Mouse (Mus musculus) kidney, embryonic 15.5 days (tissue): Measurements from ENCODE around the gene Olfr524. TPM values are rescaled to one million over a fixed set of nuclear protein-coding genes. Genes with fewer than 3 reads are reported as not detected.

Experiments
- ATAC-seq: fragments of 200-750 bp; cut with Nextera tagmentation; replicated peaks from 2 replicates; pipeline ENCODE4 v1.8.0; 2017; ENCODE audit warnings: moderate TSS enrichment; ENCODE audit not compliant: low FRiP score
- H3K27ac ChIP-seq: fragments of 300-500 bp; sonication (generic); 2 replicates; pipeline ENCODE4 v1.5.1; 2015; ENCODE audit warnings: mild to moderate bottlenecking, inconsistent platforms
- H3K27me3 ChIP-seq: fragments of 300-500 bp; sonication (generic); 2 replicates; pipeline ENCODE4 v1.6.1; 2015; ENCODE audit warnings: inconsistent platforms
- H3K36me3 ChIP-seq: fragments of 300-500 bp; sonication (generic); 2 replicates; pipeline ENCODE4 v1.6.1; 2015; ENCODE audit warnings: inconsistent platforms
- H3K4me1 ChIP-seq: fragments of 300-500 bp; sonication (generic); 2 replicates; pipeline ENCODE4 v1.6.1; 2015; ENCODE audit warnings: inconsistent platforms
- H3K4me2 ChIP-seq: fragments of 300-500 bp; sonication (generic); 2 replicates; pipeline ENCODE4 v1.6.1; 2015; ENCODE audit warnings: moderate library complexity, mild to moderate bottlenecking, inconsistent platforms
- H3K4me3 ChIP-seq: fragments of 300-500 bp; sonication (generic); replicated peaks from 2 replicates; pipeline ENCODE4 v1.5.1; 2015; ENCODE audit warnings: mild to moderate bottlenecking, inconsistent platforms
- H3K9ac ChIP-seq: fragments of 300-500 bp; sonication (generic); 2 replicates; pipeline ENCODE4 v1.6.1; 2015; ENCODE audit warnings: mild to moderate bottlenecking, inconsistent platforms
- H3K9me3 ChIP-seq: fragments of 300-500 bp; sonication (generic); replicated peaks from 2 replicates; pipeline ENCODE4 v1.6.1; 2016; ENCODE audit warnings: inconsistent platforms
- WGBS: fragments of 180-500 bp; shearing (Covaris S2); methylation state at CpG from one replicate; pipeline ENCODE4 v1.1.7; 2015; ENCODE audit warnings: mixed read lengths; 5-methylcytosine and 5-hydroxymethylcytosine counted together
- polyA plus RNA-seq: library from polyadenylated mRNA; unstranded; fragments of >200 nt; fragmentation: Nextera tagmentation; extraction: Ambion mirVana; gene quantifications from 2 replicates; pipeline ENCODE4 v1.2.1, GENCODE M21; 2015

The Olfr524 gene
- polyA plus RNA-seq, 1 experiment from 2014 or later, result not detected

GRCm38 (mm10) chr7:140206904-140207303, 1.1 kb upstream of the Olfr524 start:
- WGBS, result 91% methylated on average over 3 of the region's 3 CpGs
- no peak for ATAC-seq

GRCm38 (mm10) chr7:140201090-140201489, 4.7 kb downstream of the Olfr524 start:
- Histone ChIP-seq H3K9me3 (no peaks in the 10 kb centered on the region), H3K36me3 (no peaks in the 10 kb centered on the region), H3K27ac (no peak overlapping the region), H3K4me2 (no peak overlapping the region), H3K27me3 (no peaks in the 10 kb centered on the region), H3K9ac (no peak overlapping the region), H3K4me3 (no peak overlapping the region), H3K4me1 (no peaks in the 10 kb centered on the region)
- WGBS, result 81% methylated on average over 4 of the region's 4 CpGs
- ATAC-seq, result no peak

More at GRCm38 (mm10) chr7:140206904-140207303, 1.1 kb upstream of the Olfr524 start:
- Histone ChIP-seq H3K9ac (no peak overlapping the region), H3K4me2 (no peak overlapping the region), H3K4me3 (no peak overlapping the region), H3K9me3 (no peaks in the 10 kb centered on the region), H3K27ac (no peak overlapping the region), H3K4me1 (no peaks in the 10 kb centered on the region), H3K27me3 (no peaks in the 10 kb centered on the region; the same call in 1 of the 2 replicates), H3K36me3 (no peaks in the 10 kb centered on the region)

GRCm38 (mm10) chr7:140196002-140196401, 9.8 kb downstream of the Olfr524 start:
- Histone ChIP-seq H3K4me1 (no peaks in the 10 kb centered on the region), H3K4me2 (no peak overlapping the region), H3K9me3 (no peaks in the 10 kb centered on the region), H3K36me3 (no peaks in the 10 kb centered on the region), H3K27ac (no peak overlapping the region), H3K27me3 (no peaks in the 10 kb centered on the region), H3K4me3 (no peak overlapping the region), H3K9ac (no peak overlapping the region)
- no peak for ATAC-seq
- WGBS, result 85% methylated on average over 8 of the region's 8 CpGs

DNA sequence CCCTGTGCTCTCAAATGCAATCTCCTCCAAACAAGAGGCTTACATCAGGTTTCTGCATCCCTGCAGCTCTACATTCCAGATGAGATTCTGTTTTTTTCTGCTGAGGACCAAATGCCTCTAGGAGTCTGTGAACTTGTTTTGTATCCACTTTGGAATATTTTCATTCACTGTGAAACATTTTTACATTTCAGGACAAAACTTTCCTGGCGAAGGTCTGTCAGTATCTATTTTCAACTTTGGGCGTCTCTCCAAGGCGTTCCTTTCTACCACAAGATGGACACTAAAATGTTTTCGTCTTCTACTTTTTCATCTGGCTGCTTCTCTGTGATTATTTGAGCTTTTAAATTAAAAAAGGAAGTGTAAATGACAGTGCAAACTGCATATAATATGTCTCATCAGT, 11.7 kb downstream of the Olfr524 start:
- no peaks in the 10 kb centered on the region for H3K4me1 ChIP-seq
- H3K27me3 ChIP-seq, result no peaks in the 10 kb centered on the region
- 87% methylated on average over 4 of the region's 4 CpGs for WGBS

GRCm38 (mm10) chr7:140192851-140193250, 12.9 kb downstream of the Olfr524 start:
- no peak for ATAC-seq
- Histone ChIP-seq H3K9me3 (no peaks in the 10 kb centered on the region), H3K4me2 (no peak overlapping the region), H3K27ac (no peak overlapping the region), H3K4me3 (no peak overlapping the region), H3K27me3 (no peaks in the 10 kb centered on the region), H3K9ac (no peak overlapping the region), H3K36me3 (no peaks in the 10 kb centered on the region), H3K4me1 (no peaks in the 10 kb centered on the region)
- 87% methylated on average over 2 of the region's 2 CpGs for WGBS

More for the DNA sequence above, 11.7 kb downstream of the Olfr524 start:
- no peak for ATAC-seq
- no peak overlapping the region for H3K4me2 ChIP-seq
- H3K9me3 ChIP-seq, result no peaks in the 10 kb centered on the region
- H3K36me3 ChIP-seq, result no peaks in the 10 kb centered on the region
- no peak overlapping the region for H3K9ac ChIP-seq
- H3K4me3 ChIP-seq, result no peak overlapping the region
- no peak overlapping the region for H3K27ac ChIP-seq

DNA sequence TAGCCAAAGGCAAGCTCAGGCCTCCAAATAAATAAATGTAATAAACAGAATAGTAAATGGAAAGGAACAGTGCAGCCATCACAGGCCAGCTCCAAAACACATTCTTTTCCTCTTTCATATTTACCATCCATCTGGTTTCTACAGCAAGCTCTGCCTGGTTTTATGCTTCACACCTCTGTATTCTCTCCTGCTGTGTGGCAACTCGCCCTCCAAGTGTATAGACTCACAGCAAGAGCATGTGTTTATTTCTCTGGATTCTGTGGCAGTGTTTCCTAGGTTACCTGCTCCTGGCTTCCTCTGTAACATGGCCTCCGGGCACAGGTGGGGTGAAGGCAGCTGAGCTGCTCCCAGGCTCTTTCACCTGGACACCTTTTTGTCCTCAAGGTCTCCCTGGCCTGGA, 13.3 kb downstream of the Olfr524 start:
- Histone ChIP-seq H3K4me1 (no peaks in the 10 kb centered on the region), H3K27me3 (no peaks in the 10 kb centered on the region), H3K4me2 (no peak overlapping the region), H3K9ac (no peak overlapping the region), H3K4me3 (no peak overlapping the region), H3K27ac (no peak overlapping the region), H3K9me3 (no peaks in the 10 kb centered on the region), H3K36me3 (no peaks in the 10 kb centered on the region)
- 62% methylated on average over 2 of the region's 2 CpGs for WGBS
- ATAC-seq, result no peak

DNA sequence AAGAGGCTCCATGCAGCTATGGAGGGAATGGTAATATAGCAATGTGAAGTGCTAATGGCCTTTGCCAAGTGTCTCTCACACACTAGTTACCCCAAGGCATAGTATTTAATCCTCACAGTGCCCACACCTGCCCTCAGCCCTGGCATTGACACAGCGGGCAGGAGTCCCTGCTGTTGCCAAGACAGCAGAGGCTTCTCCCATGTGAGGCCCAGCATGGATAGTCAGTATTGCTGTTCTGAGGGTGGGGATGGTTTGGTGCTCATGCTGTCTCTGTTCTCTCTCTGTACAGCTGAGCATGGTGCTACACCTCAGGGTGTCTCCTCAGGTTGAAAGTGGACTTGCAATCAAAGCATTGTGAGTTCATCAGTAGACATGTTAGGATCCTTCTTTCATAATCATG, 15.3 kb downstream of the Olfr524 start:
- Histone ChIP-seq H3K4me3 (no peak overlapping the region), H3K4me2 (no peak overlapping the region), H3K27me3 (0 out of 2 replicates have a peak, but pooled peaks cover 3% of the 10 kb centered on the region), H3K4me1 (no peaks in the 10 kb centered on the region), H3K27ac (no peak overlapping the region), H3K9ac (no peak overlapping the region), H3K9me3 (no peaks in the 10 kb centered on the region), H3K36me3 (no peaks in the 10 kb centered on the region)
- 100% methylated on average over 1 of the region's 1 CpGs for WGBS
- ATAC-seq, result no peak

GRCm38 (mm10) chr7:140188391-140189328, 17.1 kb downstream of the Olfr524 start:
- no peak overlapping the region for H3K27ac ChIP-seq
- no peaks in the 10 kb centered on the region for H3K36me3 ChIP-seq
- WGBS, result 63% methylated on average over 4 of the region's 4 CpGs
- H3K9ac ChIP-seq, result no peak overlapping the region
- no peak for ATAC-seq
- H3K9me3 ChIP-seq, result no peaks in the 10 kb centered on the region
- H3K4me1 ChIP-seq, result no peaks in the 10 kb centered on the region
- no peak overlapping the region for H3K4me3 ChIP-seq
- H3K27me3 ChIP-seq, result peaks cover 7% of the 10 kb centered on the region; the same call in 1 of the 2 replicates
- no peak overlapping the region for H3K4me2 ChIP-seq

DNA sequence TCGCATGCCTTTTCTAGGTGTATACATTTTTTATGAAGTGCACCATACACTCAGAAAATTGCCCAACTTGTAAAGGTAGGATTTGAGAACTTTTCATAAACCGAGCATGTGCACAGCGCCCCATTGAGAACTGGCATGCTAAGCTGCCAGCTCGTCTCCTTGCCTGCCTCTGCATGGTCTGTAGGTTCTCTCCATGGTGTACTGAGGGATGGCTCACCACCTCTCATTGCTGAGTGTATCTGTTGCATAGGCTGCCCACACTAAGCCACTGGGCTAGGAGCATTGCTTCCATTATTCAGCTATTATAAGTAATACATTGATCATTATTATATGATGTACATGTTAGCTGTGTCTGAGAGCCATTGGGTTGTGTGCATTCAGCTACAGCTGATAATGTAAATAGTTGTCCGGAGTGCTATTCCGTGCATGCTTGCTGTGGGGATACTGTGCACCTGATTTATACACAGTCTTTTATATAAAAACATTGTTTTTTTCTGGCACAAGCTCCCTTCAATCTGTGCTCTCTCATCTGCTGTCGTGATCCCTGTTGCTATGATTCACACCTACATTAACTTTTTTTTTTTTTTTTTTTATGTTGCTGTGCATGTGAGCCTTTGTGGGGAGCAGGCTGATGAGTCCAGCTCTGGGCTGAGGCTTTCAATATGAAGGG, 17.9 kb downstream of the Olfr524 start:
- WGBS, result 79% methylated on average over 7 of the region's 7 CpGs
- Histone ChIP-seq H3K9me3 (no peaks in the 10 kb centered on the region), H3K4me3 (no peak overlapping the region), H3K9ac (no peak overlapping the region), H3K27ac (no peak overlapping the region), H3K36me3 (no peaks in the 10 kb centered on the region), H3K4me2 (no peak overlapping the region), H3K4me1 (no peaks in the 10 kb centered on the region), H3K27me3 (peaks cover 7% of the 10 kb centered on the region; the same call in 1 of the 2 replicates)
- no peak for ATAC-seq

- no peak overlapping the region for H3K4me2 ChIP-seq
- WGBS, result 67% methylated on average over 18 of the region's 18 CpGs
Measured at GRCm38 (mm10) chr7:140186646-140187620, 18.8 kb downstream of the Olfr524 start.

GRCm38 (mm10) chr7:140184206-140184605, 21.6 kb downstream of the Olfr524 start:
- H3K27me3 ChIP-seq, result peaks cover 7% of the 10 kb centered on the region; the same call in 1 of the 2 replicates
- no peak overlapping the region for H3K4me2 ChIP-seq
- H3K4me3 ChIP-seq, result no peak overlapping the region
- no peaks in the 10 kb centered on the region for H3K36me3 ChIP-seq
- no peak overlapping the region for H3K27ac ChIP-seq
- H3K9me3 ChIP-seq, result no peaks in the 10 kb centered on the region
- WGBS, result 79% methylated on average over 4 of the region's 4 CpGs
- no peaks in the 10 kb centered on the region for H3K4me1 ChIP-seq
- no peak overlapping the region for H3K9ac ChIP-seq
- ATAC-seq, result no peak

More at GRCm38 (mm10) chr7:140186646-140187620, 18.8 kb downstream of the Olfr524 start:
- Histone ChIP-seq H3K4me3 (no peak overlapping the region), H3K27me3 (peaks cover 7% of the 10 kb centered on the region; the same call in 1 of the 2 replicates), H3K4me1 (no peaks in the 10 kb centered on the region), H3K9ac (no peak overlapping the region), H3K36me3 (no peaks in the 10 kb centered on the region), H3K9me3 (no peaks in the 10 kb centered on the region), H3K27ac (no peak overlapping the region)
- no peak for ATAC-seq
